Mouse (Mus musculus) heart, embryonic 16.5 days (tissue): ENCODE measurements at regions not wholly inside any gene's neighbourhood (a gene's known extent, or its start where the extent isn't known, plus 50 kb on each side); places are given as distances from the start of the nearest gene placed in this dataset.

Experiments used
- ATAC-seq: fragments of 200-750 bp; cut with Nextera tagmentation; replicated peaks from 2 replicates; pipeline ENCODE4 v1.8.0; 2017; ENCODE audit warnings: moderate number of reproducible peaks; ENCODE audit not compliant: insufficient read depth, low FRiP score; ENCODE audit errors: extremely low read depth
- H3K27ac ChIP-seq: fragments of 300-500 bp; sonication (generic); 2 replicates; pipeline ENCODE4 v1.5.1; 2014; ENCODE audit warnings: mild to moderate bottlenecking, low read length, control low read depth, moderate library complexity
- H3K27me3 ChIP-seq: fragments of 300-500 bp; sonication (generic); 2 replicates; pipeline ENCODE4 v1.6.1; 2014; ENCODE audit warnings: low read length, mixed read lengths; ENCODE audit not compliant: control insufficient read depth, insufficient read depth
- H3K36me3 ChIP-seq: fragments of 300-500 bp; sonication (generic); 2 replicates; pipeline ENCODE4 v1.6.1; 2014; ENCODE audit not compliant: control insufficient read depth, insufficient read depth
- H3K4me1 ChIP-seq: fragments of 300-500 bp; sonication (generic); 2 replicates; pipeline ENCODE4 v1.6.1; 2014; ENCODE audit warnings: low read length, mixed read lengths; ENCODE audit not compliant: control insufficient read depth, insufficient read depth
- H3K4me2 ChIP-seq: fragments of 300-500 bp; sonication (generic); 2 replicates; pipeline ENCODE4 v1.6.1; 2014; ENCODE audit warnings: low read depth, mild to moderate bottlenecking, control low read depth, low read length
- H3K4me3 ChIP-seq: fragments of 300-500 bp; sonication (generic); 2 replicates; pipeline ENCODE4 v1.5.1; 2014; ENCODE audit warnings: mild to moderate bottlenecking, control low read depth, low read length
- H3K9ac ChIP-seq: fragments of 300-500 bp; sonication (generic); 2 replicates; pipeline ENCODE4 v1.6.1; 2014; ENCODE audit warnings: low read length, control low read depth
- H3K9me3 ChIP-seq: fragments of 300-500 bp; sonication (generic); replicated peaks from 2 replicates; pipeline ENCODE4 v1.6.1; 2016; ENCODE audit warnings: low read length; ENCODE audit not compliant: control insufficient read depth
- WGBS: fragments of 180-500 bp; shearing (Covaris S2); extraction: QIAGEN DNeasy Blood & Tissue Kit; methylation state at CpG from one replicate; pipeline ENCODE4 v1.1.7; 2014; 5-methylcytosine and 5-hydroxymethylcytosine counted together

DNA sequence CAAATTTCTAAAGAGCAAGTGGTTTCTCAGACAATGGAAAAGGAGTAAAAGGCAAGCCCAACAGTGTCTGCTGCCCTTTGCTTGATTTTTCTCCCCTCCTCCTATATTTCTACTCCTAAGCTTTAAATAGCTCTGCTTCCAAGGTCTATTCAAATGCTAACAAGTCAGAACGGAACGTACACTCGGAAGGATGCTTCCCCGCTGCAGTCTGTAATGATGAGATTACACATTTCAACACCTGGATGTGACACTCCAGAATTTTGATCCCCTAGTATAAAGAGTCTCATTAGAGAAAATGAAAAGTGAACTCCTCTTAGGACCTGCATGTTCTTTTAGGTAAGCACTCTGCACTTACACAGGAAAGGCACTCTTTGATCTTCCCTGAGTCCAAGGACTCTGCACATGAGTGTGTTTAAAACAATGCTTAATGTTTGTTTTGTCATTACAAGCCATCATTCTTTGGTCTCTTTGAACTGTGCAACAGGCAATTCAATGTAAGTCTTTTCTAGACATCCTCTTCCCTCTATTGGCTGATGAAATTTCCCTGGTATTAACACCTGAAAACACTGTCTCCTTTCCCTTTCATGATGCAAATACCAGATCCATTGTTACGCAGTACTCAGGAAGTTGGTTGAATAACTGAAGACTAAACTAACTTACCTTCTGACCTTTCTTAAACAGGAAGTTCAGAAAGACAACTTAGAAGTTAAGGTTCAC is 278.7 kb downstream of the Epha7 start:
- Histone ChIP-seq H3K4me1 (peaks cover 18% of the 10 kb centered on the region), H3K27ac (no peak overlapping the region), H3K27me3 (peaks cover 4% of the 10 kb centered on the region), H3K9ac (no peak overlapping the region), H3K36me3 (no peaks in the 10 kb centered on the region), H3K4me2 (peak overlapping the region; percentile 19; the same call in 1 of the 2 replicates), H3K9me3 (no peaks in the 10 kb centered on the region), H3K4me3 (no peak overlapping the region)
- 0 out of 2 replicates have a peak, but pooled peaks have one; percentile 59 for ATAC-seq
- WGBS: 37% methylated on average over 5 of the region's 5 CpGs

- Histone ChIP-seq H3K27ac (no peak overlapping the region), H3K4me1 (no peaks in the 10 kb centered on the region), H3K27me3 (no peaks in the 10 kb centered on the region), H3K4me2 (no peak overlapping the region), H3K36me3 (no peaks in the 10 kb centered on the region), H3K9me3 (no peaks in the 10 kb centered on the region), H3K9ac (no peak overlapping the region), H3K4me3 (no peak overlapping the region)
- 73% methylated on average over 2 of the region's 2 CpGs for WGBS
- no peak for ATAC-seq
Measured at GRCm38 (mm10) chr4:29102373-29102772, 289.4 kb downstream of the Epha7 start.

- Histone ChIP-seq H3K27me3 (no peaks in the 10 kb centered on the region), H3K9me3 (no peaks in the 10 kb centered on the region), H3K27ac (no peak overlapping the region), H3K36me3 (no peaks in the 10 kb centered on the region), H3K9ac (no peak overlapping the region), H3K4me2 (no peak overlapping the region), H3K4me3 (no peak overlapping the region), H3K4me1 (no peaks in the 10 kb centered on the region)
- ATAC-seq: no peak
- WGBS: 60% methylated on average over 1 of the region's 1 CpGs
Measured at GRCm38 (mm10) chr4:29103414-29103813, 290.5 kb downstream of the Epha7 start.

DNA sequence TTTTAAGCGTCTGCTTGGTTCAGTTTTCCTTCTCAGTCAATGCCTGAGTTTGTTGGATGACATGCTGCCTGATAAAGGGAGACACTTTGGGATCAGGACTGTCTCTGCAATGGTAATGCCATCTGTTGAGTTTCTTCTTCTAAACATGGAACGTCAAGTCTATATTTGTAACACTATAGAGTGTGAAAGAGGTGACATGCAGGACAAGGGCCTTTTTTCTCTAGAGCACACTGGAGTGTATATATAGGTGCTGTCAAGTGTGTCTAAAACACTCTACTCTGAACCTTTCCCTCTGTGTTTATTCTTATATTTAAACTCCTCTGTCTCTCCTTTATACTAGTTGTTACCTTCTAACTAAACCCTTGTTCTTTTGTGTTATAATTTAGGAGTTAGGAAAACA is 299.6 kb downstream of the Epha7 start:
- no peaks in the 10 kb centered on the region for H3K27me3 ChIP-seq

GRCm38 (mm10) chr4:29117025-29117424 is 304.1 kb downstream of the Epha7 start:
- 89% methylated on average over 4 of the region's 4 CpGs for WGBS
- H3K9ac ChIP-seq: no peak overlapping the region
- H3K4me1 ChIP-seq: peaks cover 13% of the 10 kb centered on the region
- no peaks in the 10 kb centered on the region for H3K9me3 ChIP-seq
- no peak overlapping the region for H3K27ac ChIP-seq
- H3K4me2 ChIP-seq: no peak overlapping the region
- H3K36me3 ChIP-seq: no peaks in the 10 kb centered on the region
- no peaks in the 10 kb centered on the region for H3K27me3 ChIP-seq
- no peak for ATAC-seq
- no peak overlapping the region for H3K4me3 ChIP-seq

More for the DNA sequence above, 299.6 kb downstream of the Epha7 start:
- Histone ChIP-seq H3K9me3 (no peaks in the 10 kb centered on the region), H3K4me1 (peaks cover 2% of the 10 kb centered on the region; the same call in 1 of the 2 replicates), H3K36me3 (no peaks in the 10 kb centered on the region), H3K4me2 (no peak overlapping the region), H3K27ac (peak overlapping the region; percentile 49; the same call in 1 of the 2 replicates), H3K4me3 (no peak overlapping the region), H3K9ac (no peak overlapping the region)
- 23% methylated on average over 2 of the region's 2 CpGs for WGBS
- ATAC-seq: peak; percentile 86

DNA sequence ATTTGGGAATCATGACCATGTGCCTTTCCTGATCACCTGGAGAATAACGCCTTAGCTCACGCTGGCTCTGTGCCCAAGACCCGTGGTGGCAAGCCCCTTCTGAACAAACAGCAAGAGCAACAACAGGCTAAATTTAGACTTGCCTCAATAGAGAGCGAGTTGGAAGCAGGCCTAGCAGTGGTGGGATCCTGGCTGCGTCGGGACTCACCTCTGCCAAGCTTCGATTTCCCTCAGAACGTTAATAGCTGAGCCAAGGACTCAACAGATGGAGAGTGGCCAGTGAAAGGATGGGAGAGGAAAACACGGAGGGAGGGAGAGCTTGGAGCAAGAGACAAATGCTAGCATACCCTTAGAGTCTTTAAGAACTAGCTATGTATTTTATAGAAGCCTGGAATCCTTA is 305.0 kb downstream of the Epha7 start:
- peak; percentile 86 for ATAC-seq
- 9% methylated on average over 9 of the region's 9 CpGs for WGBS
- Histone ChIP-seq H3K9me3 (no peaks in the 10 kb centered on the region), H3K27me3 (no peaks in the 10 kb centered on the region), H3K4me1 (peaks cover 13% of the 10 kb centered on the region), H3K4me3 (no peak overlapping the region), H3K9ac (no peak overlapping the region), H3K4me2 (peak overlapping the region; percentile 38), H3K27ac (peak overlapping the region; percentile 80), H3K36me3 (no peaks in the 10 kb centered on the region)

GRCm38 (mm10) chr4:29118679-29119479 is 305.9 kb downstream of the Epha7 start:
- H3K9me3 ChIP-seq: no peaks in the 10 kb centered on the region
- peaks cover 13% of the 10 kb centered on the region for H3K4me1 ChIP-seq
- H3K4me2 ChIP-seq: no peak overlapping the region; the same call in 1 of the 2 replicates
- no peak for ATAC-seq
- no peaks in the 10 kb centered on the region for H3K27me3 ChIP-seq
- 23% methylated on average over 7 of the region's 7 CpGs for WGBS
- peak overlapping the region; percentile 50 for H3K27ac ChIP-seq
- no peak overlapping the region for H3K4me3 ChIP-seq
- no peaks in the 10 kb centered on the region for H3K36me3 ChIP-seq
- H3K9ac ChIP-seq: no peak overlapping the region

- ATAC-seq: no peak
- WGBS: 78% methylated on average over 9 of the region's 9 CpGs
- no peak overlapping the region for H3K9ac ChIP-seq
- no peak overlapping the region for H3K4me3 ChIP-seq
- H3K4me2 ChIP-seq: no peak overlapping the region
- no peak overlapping the region; the same call in 1 of the 2 replicates for H3K27ac ChIP-seq
- no peaks in the 10 kb centered on the region for H3K9me3 ChIP-seq
- H3K4me1 ChIP-seq: peaks cover 13% of the 10 kb centered on the region
- H3K27me3 ChIP-seq: no peaks in the 10 kb centered on the region
- no peaks in the 10 kb centered on the region for H3K36me3 ChIP-seq
Measured at GRCm38 (mm10) chr4:29119480-29120153, 306.7 kb downstream of the Epha7 start.
